Mouse (Mus musculus) lung, embryonic 14.5 days (tissue): Measurements from ENCODE around the gene Ntm. TPM values are rescaled to one million over a fixed set of nuclear protein-coding genes. Genes with fewer than 3 reads are reported as not detected.

Experiments used
- ATAC-seq: fragments of 200-750 bp; cut with Nextera tagmentation; 2 replicates; pipeline ENCODE4 v1.8.0; 2017; ENCODE audit warnings: mild to moderate bottlenecking, moderate TSS enrichment, moderate library complexity; ENCODE audit not compliant: insufficient read depth
- DNase-seq: peaks from one replicate; pipeline ENCODE4 v3.0.0-alpha.2; 2015
- H3K27ac ChIP-seq: fragments of 300-500 bp; sonication (generic); 2 replicates; pipeline ENCODE4 v1.5.1; 2014; ENCODE audit warnings: low read depth, mild to moderate bottlenecking, moderate library complexity
- H3K27me3 ChIP-seq: fragments of 300-500 bp; sonication (generic); 2 replicates; pipeline ENCODE4 v1.6.1; 2014; ENCODE audit warnings: low read length, control low read depth; ENCODE audit not compliant: insufficient read depth
- H3K36me3 ChIP-seq: fragments of 300-500 bp; sonication (generic); 2 replicates; pipeline ENCODE4 v1.6.1; 2014; ENCODE audit warnings: control low read depth; ENCODE audit not compliant: insufficient read depth
- H3K4me1 ChIP-seq: fragments of 300-500 bp; sonication (generic); 2 replicates; pipeline ENCODE4 v1.6.1; 2014; ENCODE audit warnings: antibody characterized with exemption, control low read depth; ENCODE audit not compliant: insufficient read depth
- H3K4me2 ChIP-seq: fragments of 300-500 bp; sonication (generic); 2 replicates; pipeline ENCODE4 v1.6.1; 2014; ENCODE audit warnings: mild to moderate bottlenecking
- H3K4me3 ChIP-seq: fragments of 300-500 bp; sonication (generic); 2 replicates; pipeline ENCODE4 v1.5.1; 2014; ENCODE audit warnings: low read depth, low read length
- H3K9ac ChIP-seq: fragments of 300-500 bp; sonication (generic); 2 replicates; pipeline ENCODE4 v1.6.1; 2014
- H3K9me3 ChIP-seq: fragments of 300-500 bp; sonication (generic); 2 replicates; pipeline ENCODE4 v1.6.1; 2016; ENCODE audit warnings: low read depth, low read length, control low read depth
- CTCF ChIP-seq: IDR thresholded peaks from 2 replicates; pipeline ENCODE4 v1.5.1; 2016; ENCODE audit warnings: antibody characterized with exemption, low read depth
- WGBS: fragments of 180-500 bp; shearing (Covaris S2); extraction: QIAGEN DNeasy Blood & Tissue Kit; methylation state at CpG from one replicate; pipeline ENCODE4 v1.1.7; 2014; 5-methylcytosine and 5-hydroxymethylcytosine counted together
- polyA plus RNA-seq: library from polyadenylated mRNA; unstranded; fragments of >200 nt; fragmentation: Nextera tagmentation; extraction: Ambion mirVana; gene quantifications from 2 replicates; pipeline ENCODE4 v1.2.1, GENCODE M21; 2014

Gene Ntm
- polyA plus RNA-seq, 1 experiment from 2014 or later = 22.1 TPM

DNA sequence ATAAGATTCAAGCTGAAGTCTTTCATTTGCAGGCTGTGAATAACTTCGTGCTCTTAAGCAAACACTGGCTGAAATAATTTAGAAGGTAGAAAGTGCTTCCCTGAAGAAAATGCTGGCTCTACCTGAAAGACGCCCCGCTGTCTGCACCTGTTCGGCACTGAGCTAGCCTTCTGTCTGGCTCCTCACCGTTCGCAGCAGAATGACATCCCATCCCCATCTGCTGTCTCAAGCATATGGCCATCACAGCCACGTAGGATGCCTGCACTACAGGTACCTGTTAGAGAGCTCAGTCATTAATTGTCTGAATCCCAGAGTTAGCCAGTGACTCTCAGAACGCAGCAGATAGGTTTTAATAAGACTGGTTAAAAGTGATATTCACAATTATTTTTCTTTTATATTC lies 412.4 kb downstream of the Ntm start:
- no peak overlapping the region for H3K4me3 ChIP-seq
- whole genome bisulfite sequencing = 78% methylated on average over 8 of the region's 8 CpGs
- no peak overlapping the region for H3K27ac ChIP-seq
- no peaks in the 10 kb centered on the region for H3K36me3 ChIP-seq
- H3K4me1 ChIP-seq = no peaks in the 10 kb centered on the region
- no peak overlapping the region for H3K4me2 ChIP-seq
- no peak for TF ChIP-seq CTCF
- H3K9ac ChIP-seq = no peak overlapping the region
- H3K9me3 ChIP-seq = no peaks in the 10 kb centered on the region
- H3K27me3 ChIP-seq = no peaks in the 10 kb centered on the region
- ATAC-seq (no peak), DNase-seq (no peak)

GRCm38 (mm10) chr9:29550107-29550506 lies 412.8 kb downstream of the Ntm start:
- Histone ChIP-seq H3K27me3 (no peaks in the 10 kb centered on the region), H3K4me2 (no peak overlapping the region), H3K9me3 (no peaks in the 10 kb centered on the region), H3K36me3 (no peaks in the 10 kb centered on the region), H3K9ac (no peak overlapping the region), H3K4me1 (no peaks in the 10 kb centered on the region), H3K27ac (no peak overlapping the region), H3K4me3 (no peak overlapping the region)
- ATAC-seq (no peak), DNase-seq (no peak)
- no peak for TF ChIP-seq CTCF
- WGBS = 84% methylated on average over 8 of the region's 8 CpGs

DNA sequence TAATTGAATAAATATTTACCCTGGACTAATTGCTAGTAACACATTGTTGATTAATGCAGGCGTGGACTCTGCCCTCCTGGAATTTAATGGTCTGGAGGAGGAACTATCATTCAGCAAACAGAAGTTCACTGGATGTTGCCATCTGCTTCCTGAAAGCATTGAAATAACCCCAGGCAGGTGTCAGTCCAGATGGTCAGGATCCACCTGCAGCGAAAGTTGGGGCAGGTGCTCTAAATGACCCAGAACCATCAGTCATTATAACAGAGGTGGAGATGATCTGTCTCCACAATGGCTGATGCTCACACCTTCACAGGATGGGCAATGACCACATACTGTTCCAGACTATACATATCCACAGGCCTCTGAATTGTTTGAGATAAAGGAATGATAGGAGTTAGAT lies 426.5 kb downstream of the Ntm start:
- Histone ChIP-seq H3K4me3 (no peak overlapping the region), H3K27me3 (no peaks in the 10 kb centered on the region), H3K36me3 (no peaks in the 10 kb centered on the region), H3K4me1 (no peaks in the 10 kb centered on the region), H3K9ac (no peak overlapping the region), H3K27ac (no peak overlapping the region), H3K9me3 (no peaks in the 10 kb centered on the region), H3K4me2 (no peak overlapping the region)
- TF ChIP-seq CTCF = no peak
- DNase-seq (no peak), ATAC-seq (no peak)
- WGBS = 62% methylated on average over 2 of the region's 2 CpGs

DNA sequence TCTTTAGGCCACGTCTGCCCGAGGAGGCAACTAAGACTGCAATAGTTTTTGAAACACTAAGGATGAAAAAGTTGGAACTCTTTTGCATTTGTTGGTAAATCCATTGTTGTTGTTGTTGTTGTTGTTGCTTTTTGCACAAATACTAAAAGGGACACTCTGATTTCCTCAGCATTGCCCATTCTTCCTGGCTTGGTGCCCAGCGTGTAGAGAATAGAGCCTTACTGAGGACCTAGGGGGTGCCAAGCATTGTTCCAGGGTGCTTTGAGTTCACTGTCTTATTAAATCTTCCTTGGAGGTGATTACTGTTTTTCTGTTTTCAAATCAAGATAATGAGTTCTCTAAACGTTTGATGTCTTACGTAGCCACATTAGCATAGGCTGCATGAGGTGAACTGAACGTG lies 428.2 kb downstream of the Ntm start:
- Histone ChIP-seq H3K9ac (no peak overlapping the region), H3K4me2 (no peak overlapping the region), H3K27me3 (no peaks in the 10 kb centered on the region), H3K4me3 (no peak overlapping the region), H3K27ac (no peak overlapping the region), H3K9me3 (no peaks in the 10 kb centered on the region), H3K36me3 (no peaks in the 10 kb centered on the region), H3K4me1 (no peaks in the 10 kb centered on the region)
- no peak for DNase-seq
- WGBS = 76% methylated on average over 6 of the region's 6 CpGs
- no peak for ATAC-seq
- TF ChIP-seq CTCF = no peak

GRCm38 (mm10) chr9:29534304-29534703 lies 428.6 kb downstream of the Ntm start:
- Histone ChIP-seq H3K27ac (no peak overlapping the region), H3K4me2 (no peak overlapping the region), H3K27me3 (no peaks in the 10 kb centered on the region), H3K9me3 (no peaks in the 10 kb centered on the region), H3K9ac (no peak overlapping the region), H3K36me3 (no peaks in the 10 kb centered on the region), H3K4me1 (no peaks in the 10 kb centered on the region), H3K4me3 (no peak overlapping the region)
- ATAC-seq (no peak), DNase-seq (no peak)
- no peak for TF ChIP-seq CTCF
- WGBS = 62% methylated on average over 7 of the region's 7 CpGs

DNA sequence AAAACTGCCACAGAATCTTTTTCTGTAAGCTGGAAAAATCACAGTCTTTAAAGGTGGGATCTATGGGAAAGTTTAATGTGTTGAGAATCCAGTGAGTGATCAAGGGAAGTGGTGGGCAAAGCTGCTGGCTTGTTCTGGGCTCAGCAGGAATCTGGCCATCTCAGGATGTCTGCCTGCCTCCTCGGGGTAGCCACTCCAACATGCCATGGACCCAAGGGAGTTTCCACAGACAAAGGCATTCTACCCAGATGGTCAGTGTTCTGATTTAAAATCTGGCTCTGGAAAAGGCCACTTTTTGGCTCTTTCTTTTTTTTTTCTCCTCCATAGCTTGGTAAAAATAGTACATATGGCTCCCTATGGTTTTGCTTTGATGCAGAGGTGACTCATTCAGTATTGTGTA lies 429.4 kb downstream of the Ntm start:
- TF ChIP-seq CTCF = no peak
- H3K27me3 ChIP-seq = no peaks in the 10 kb centered on the region
- H3K4me2 ChIP-seq = no peak overlapping the region
- ATAC-seq (no peak), DNase-seq (no peak)
- H3K36me3 ChIP-seq = no peaks in the 10 kb centered on the region
- H3K4me1 ChIP-seq = no peaks in the 10 kb centered on the region
- WGBS = 35% methylated on average over 1 of the region's 1 CpGs
- H3K27ac ChIP-seq = no peak overlapping the region
- no peak overlapping the region for H3K9ac ChIP-seq
- H3K9me3 ChIP-seq = no peaks in the 10 kb centered on the region
- H3K4me3 ChIP-seq = no peak overlapping the region

- no peak overlapping the region for H3K4me2 ChIP-seq
- no peak for ATAC-seq
- no peak overlapping the region for H3K27ac ChIP-seq
- H3K9ac ChIP-seq = no peak overlapping the region
- no peak for DNase-seq
- TF ChIP-seq CTCF = no peak
- no peak overlapping the region for H3K4me3 ChIP-seq
- H3K9me3 ChIP-seq = no peaks in the 10 kb centered on the region
- H3K36me3 ChIP-seq = no peaks in the 10 kb centered on the region
- H3K4me1 ChIP-seq = no peaks in the 10 kb centered on the region
- 72% methylated on average over 6 of the region's 6 CpGs for WGBS
- H3K27me3 ChIP-seq = no peaks in the 10 kb centered on the region
Measured at GRCm38 (mm10) chr9:29531147-29531917, 431.6 kb downstream of the Ntm start.

DNA sequence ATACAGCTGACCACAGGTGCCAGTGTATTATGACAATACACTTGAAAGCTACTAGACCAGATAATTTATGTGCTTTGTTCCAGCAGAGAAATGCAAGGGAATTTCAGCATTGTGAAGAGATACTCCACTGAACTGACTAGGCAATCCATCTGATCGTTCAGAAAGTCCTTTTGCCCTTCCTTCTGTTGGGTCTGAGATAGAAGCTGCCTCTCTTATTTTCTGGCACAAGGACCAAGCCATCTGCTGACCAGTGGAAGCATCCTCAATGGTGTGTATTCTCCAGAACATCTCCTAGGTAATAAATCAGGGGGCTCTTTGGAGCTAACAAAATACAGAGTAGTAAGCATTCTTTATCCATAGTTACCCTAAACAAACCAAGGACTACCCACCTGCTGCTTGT lies 438.8 kb downstream of the Ntm start:
- Histone ChIP-seq H3K36me3 (no peaks in the 10 kb centered on the region), H3K9me3 (no peaks in the 10 kb centered on the region), H3K4me2 (no peak overlapping the region), H3K9ac (no peak overlapping the region), H3K4me1 (no peaks in the 10 kb centered on the region), H3K4me3 (no peak overlapping the region), H3K27ac (no peak overlapping the region), H3K27me3 (no peaks in the 10 kb centered on the region)
- WGBS = 63% methylated on average over 1 of the region's 1 CpGs
- no peak for TF ChIP-seq CTCF
- ATAC-seq (no peak), DNase-seq (no peak)
